Comparison of ENCODE assay signal across 11 mouse cellular contexts in genomic region chr9:98497990-98498389, GRCm38 (mm10). TPM values are rescaled to one million over a fixed set of nuclear protein-coding genes. Genes with fewer than 3 reads are reported as not detected.
DNase-seq lines count a peak whose midpoint lies in the region; ATAC-seq and TF ChIP-seq lines count a peak whose summit lies in the region.
"Had no signal": no experiment of that assay in that cellular context is flagged by ENCODE, and none has a peak within 500 bp of the region (broad histone marks: within the 10 kb centered on the region; RNA-seq: fewer than 3 reads in every experiment).

No protein-coding gene starts in this region.

- no peak for TF ChIP-seq CTCF in gastrocnemius, adult 2 months (IDR thresholded peaks at IDR 0.05)

- WGBS in intestine, embryonic 14.5 days: 39% methylated on average over 6 of the region's 6 CpGs
- 59% methylated on average over 6 of the region's 6 CpGs for WGBS in forebrain, embryonic 12.5 days

- no peaks in the 10 kb centered on the region for H3K36me3 ChIP-seq in intestine, embryonic 14.5 days (ENCODE audit: control insufficient read depth, insufficient read depth, low read length)
- H3K36me3 ChIP-seq in forebrain, embryonic 12.5 days (replicated peaks): no peaks in the 10 kb centered on the region
- H3K36me3 ChIP-seq: liver, embryonic 15.5 days had no signal

- peak overlapping the region; percentile 33; the same call in 1 of the 2 replicates for H3K4me2 ChIP-seq in intestine, embryonic 14.5 days (ENCODE audit: low read length)
- H3K4me2 ChIP-seq in forebrain, embryonic 12.5 days: no peak overlapping the region
- H3K4me2 ChIP-seq: forebrain, embryonic 13.5 days; liver, embryonic 15.5 days had no signal

- ATAC-seq in intestine, embryonic 14.5 days (replicated peaks; ENCODE audit: low FRiP score, low TSS enrichment, low read depth): no peak; the same call in 1 of the 2 replicates
- no peak for ATAC-seq in forebrain, embryonic 12.5 days (ENCODE audit: low FRiP score)
- ATAC-seq: forebrain, embryonic 13.5 days had no signal

- intact Hi-C loops in gastrocnemius, adult 2 months (cut with DNase I): no loop called here

- no peaks in the 10 kb centered on the region for H3K27me3 ChIP-seq in intestine, embryonic 14.5 days (replicated peaks; ENCODE audit: control insufficient read depth, insufficient read depth, low read length)
- H3K27me3 ChIP-seq in forebrain, embryonic 12.5 days: no peaks in the 10 kb centered on the region; the same call in 1 of the 2 replicates
- H3K27me3 ChIP-seq: forebrain, embryonic 13.5 days had no signal

- no peak overlapping the region for H3K9ac ChIP-seq in intestine, embryonic 14.5 days (ENCODE audit: low read length)
- H3K9ac ChIP-seq in forebrain, embryonic 12.5 days: no peak overlapping the region
- H3K9ac ChIP-seq: forebrain, embryonic 13.5 days; liver, embryonic 15.5 days had no signal

- peaks cover 23% of the 10 kb centered on the region for H3K4me1 ChIP-seq in intestine, embryonic 14.5 days (replicated peaks; ENCODE audit: control insufficient read depth, insufficient read depth, low read length)
- H3K4me1 ChIP-seq in forebrain, embryonic 12.5 days: peaks cover 10% of the 10 kb centered on the region

- peak; percentile 26 for DNase-seq in gastrocnemius, adult 2 months
- DNase-seq in gastrocnemius, postnatal 10 days: no peak
- DNase-seq in adrenal gland, postnatal 25 days: peak; percentile 9
- DNase-seq in intestine, embryonic 14.5 days (ENCODE audit: low spot score): no peak
- peak; percentile 11 for DNase-seq in mesoderm, embryonic 11.5 days (ENCODE audit: low read depth, low spot score)
- no peak for DNase-seq in spleen, postnatal 14 days (ENCODE audit: low spot score in 2 of 2)
- no peak for DNase-seq in layer of hippocampus, postnatal 14 days (ENCODE audit: low spot score in 2 of 2)
- DNase-seq: cerebellum, postnatal 14 days had no signal

- peak overlapping the region; percentile 41 for H3K4me3 ChIP-seq in gastrocnemius, adult 2 months
- H3K4me3 ChIP-seq in intestine, embryonic 14.5 days (ENCODE audit: low read depth, low read length): no peak overlapping the region
- no peak overlapping the region for H3K4me3 ChIP-seq in forebrain, embryonic 12.5 days (replicated peaks)
- H3K4me3 ChIP-seq: forebrain, embryonic 13.5 days; liver, embryonic 15.5 days had no signal

- no peaks in the 10 kb centered on the region for H3K9me3 ChIP-seq in intestine, embryonic 14.5 days (ENCODE audit: control insufficient read depth, low read length)
- H3K9me3 ChIP-seq in forebrain, embryonic 12.5 days: no peaks in the 10 kb centered on the region
- H3K9me3 ChIP-seq: forebrain, embryonic 13.5 days; liver, embryonic 15.5 days had no signal

- H3K27ac ChIP-seq in gastrocnemius, adult 2 months: peak overlapping the region; percentile 59
- peak overlapping the region; percentile 57; the same call in 1 of the 2 replicates for H3K27ac ChIP-seq in intestine, embryonic 14.5 days (ENCODE audit: low read depth)
- no peak overlapping the region for H3K27ac ChIP-seq in forebrain, embryonic 12.5 days
- H3K27ac ChIP-seq: forebrain, embryonic 13.5 days; liver, embryonic 15.5 days had no signal

RNA-seq across cellular contexts. Expression of gene Rbp2, which starts 12.1 kb away (rescaled TPM):
- not detected for total RNA-seq in gastrocnemius, adult 2 months (2021)
- not detected for total RNA-seq in gastrocnemius, postnatal 10 days (2021)
- not detected in 2 replicates for total RNA-seq in adrenal gland, postnatal 25 days (2021)
- polyA plus RNA-seq in intestine, embryonic 14.5 days (2014; fragmentation: Nextera tagmentation; extraction: Ambion mirVana): 4.3 and 8.4 TPM in 2 replicates
- polyA plus RNA-seq in forebrain, embryonic 12.5 days (2016; fragmentation: Nextera tagmentation; extraction: Ambion mirVana): not detected in 2 replicates
- not detected for total RNA-seq in layer of hippocampus, postnatal 14 days (2021)
- polyA plus RNA-seq: forebrain, embryonic 13.5 days had no signal

Comparison
In these comparisons a context has a peak if more than half of its experiments do, and no peak if none do; other contexts are left out.
1. DNase-seq: peak in gastrocnemius, adult 2 months (single experiment), adrenal gland, postnatal 25 days (single experiment) and mesoderm, embryonic 11.5 days (single experiment); none in gastrocnemius, postnatal 10 days (single experiment), intestine, embryonic 14.5 days (single experiment), spleen, postnatal 14 days (0 of 2) and layer of hippocampus, postnatal 14 days (0 of 2).